Mouse (Mus musculus) neural tube, embryonic 15.5 days (tissue): ENCODE results near the gene Nudc. TPM values are rescaled to one million over a fixed set of nuclear protein-coding genes. Genes with fewer than 3 reads are reported as not detected.

Source experiments
- ATAC-seq: fragments of 200-750 bp; cut with Nextera tagmentation; 2 replicates; pipeline ENCODE4 v1.8.0; 2017; ENCODE audit warnings: mild to moderate bottlenecking, moderate TSS enrichment, moderate library complexity; ENCODE audit not compliant: low FRiP score
- H3K27ac ChIP-seq: fragments of 300-500 bp; sonication (generic); replicated peaks from 2 replicates; pipeline ENCODE4 v1.5.1; 2015; ENCODE audit warnings: mild to moderate bottlenecking, inconsistent platforms
- H3K27me3 ChIP-seq: fragments of 300-500 bp; sonication (generic); replicated peaks from 2 replicates; pipeline ENCODE4 v1.6.1; 2015; ENCODE audit warnings: inconsistent platforms
- H3K36me3 ChIP-seq: fragments of 300-500 bp; sonication (generic); 2 replicates; pipeline ENCODE4 v1.6.1; 2015; ENCODE audit warnings: inconsistent platforms
- H3K4me1 ChIP-seq: fragments of 300-500 bp; sonication (generic); 2 replicates; pipeline ENCODE4 v1.6.1; 2015; ENCODE audit warnings: inconsistent platforms
- H3K4me2 ChIP-seq: fragments of 300-500 bp; sonication (generic); 2 replicates; pipeline ENCODE4 v1.6.1; 2015; ENCODE audit warnings: inconsistent platforms, mild to moderate bottlenecking, moderate library complexity
- H3K4me3 ChIP-seq: fragments of 300-500 bp; sonication (generic); replicated peaks from 2 replicates; pipeline ENCODE4 v1.5.1; 2015; ENCODE audit warnings: mild to moderate bottlenecking, inconsistent platforms
- H3K9ac ChIP-seq: fragments of 300-500 bp; sonication (generic); replicated peaks from 2 replicates; pipeline ENCODE4 v1.6.1; 2015; ENCODE audit warnings: mild to moderate bottlenecking, inconsistent platforms
- H3K9me3 ChIP-seq: fragments of 300-500 bp; sonication (generic); replicated peaks from 2 replicates; pipeline ENCODE4 v1.6.1; 2016; ENCODE audit warnings: inconsistent platforms
- WGBS: fragments of 180-500 bp; shearing (Covaris S2); methylation state at CpG from one replicate; pipeline ENCODE4 v1.1.7; 2015; ENCODE audit warnings: mixed read lengths; 5-methylcytosine and 5-hydroxymethylcytosine counted together
- polyA plus RNA-seq: library from polyadenylated mRNA; unstranded; fragments of >200 nt; fragmentation: Nextera tagmentation; extraction: Ambion mirVana; gene quantifications from 2 replicates; pipeline ENCODE4 v1.2.1, GENCODE M21; 2015

Nudc gene
- polyA plus RNA-seq, 1 experiment from 2014 or later: 269 TPM

GRCm38 (mm10) chr4:133567251-133567650, 21.5 kb upstream of the Nudc start:
- no peaks in the 10 kb centered on the region for H3K27me3 ChIP-seq
- H3K4me2 ChIP-seq: no peak overlapping the region
- ATAC-seq: no peak
- H3K9me3 ChIP-seq: no peaks in the 10 kb centered on the region
- no peak overlapping the region for H3K4me3 ChIP-seq
- no peaks in the 10 kb centered on the region for H3K36me3 ChIP-seq
- WGBS: 24% methylated on average over 8 of the region's 8 CpGs
- H3K4me1 ChIP-seq: no peaks in the 10 kb centered on the region
- H3K9ac ChIP-seq: no peak overlapping the region
- no peak overlapping the region for H3K27ac ChIP-seq

DNA sequence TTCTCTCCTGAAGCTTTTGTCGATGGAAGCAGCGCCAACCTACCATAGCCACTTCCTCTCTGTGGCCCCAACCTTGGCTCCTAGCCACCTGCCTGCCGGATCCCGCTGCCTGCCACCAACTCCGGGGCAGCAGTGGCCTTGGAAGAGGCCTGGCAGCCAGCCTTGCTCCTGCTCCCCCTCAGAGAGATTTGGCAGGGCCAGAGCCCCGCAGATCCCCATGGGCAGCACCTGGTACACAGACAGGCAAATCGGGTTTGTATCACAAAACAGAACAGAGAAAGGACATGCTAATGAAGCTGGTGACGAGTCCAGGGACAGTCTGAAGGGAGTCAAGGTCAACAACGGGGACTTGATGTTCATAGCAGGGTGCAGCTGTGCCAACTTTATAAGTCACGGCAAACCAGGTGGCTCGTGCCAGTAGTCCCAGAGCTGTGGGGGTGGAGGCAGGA, 17.4 kb upstream of the Nudc start:
- H3K4me2 ChIP-seq: no peak overlapping the region
- ATAC-seq: no peak
- 66% methylated on average over 11 of the region's 11 CpGs for WGBS

GRCm38 (mm10) chr4:133561622-133562021, 15.8 kb upstream of the Nudc start:
- Histone ChIP-seq H3K4me2 (no peak overlapping the region), H3K9ac (no peak overlapping the region), H3K4me3 (no peak overlapping the region), H3K27ac (no peak overlapping the region), H3K36me3 (no peaks in the 10 kb centered on the region), H3K27me3 (no peaks in the 10 kb centered on the region), H3K4me1 (no peaks in the 10 kb centered on the region), H3K9me3 (no peaks in the 10 kb centered on the region)
- ATAC-seq: no peak
- 54% methylated on average over 4 of the region's 4 CpGs for WGBS

More for the DNA sequence above, 17.4 kb upstream of the Nudc start:
- H3K36me3 ChIP-seq: no peaks in the 10 kb centered on the region
- no peaks in the 10 kb centered on the region for H3K9me3 ChIP-seq
- no peak overlapping the region for H3K27ac ChIP-seq
- no peak overlapping the region for H3K4me3 ChIP-seq
- H3K9ac ChIP-seq: no peak overlapping the region
- no peaks in the 10 kb centered on the region for H3K4me1 ChIP-seq
- H3K27me3 ChIP-seq: no peaks in the 10 kb centered on the region

DNA sequence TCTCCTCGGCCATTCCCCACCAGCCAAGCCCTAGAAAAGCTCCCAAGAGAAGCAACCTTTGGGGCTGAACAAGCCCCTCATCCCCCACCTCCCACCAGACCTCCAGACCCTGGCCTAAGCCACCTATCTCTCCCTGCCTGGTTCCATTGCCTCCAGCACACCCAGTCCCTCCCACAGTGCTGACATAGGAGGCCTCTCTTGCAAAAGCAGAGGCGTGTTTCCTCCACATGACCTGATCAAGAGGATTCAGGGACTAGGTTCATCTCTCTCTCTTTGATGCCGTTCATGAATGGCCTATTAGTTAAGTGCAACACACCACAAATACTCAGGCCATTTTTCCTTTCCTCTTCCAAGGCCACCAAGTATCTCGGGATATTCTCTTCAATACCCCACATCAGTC, 14.1 kb upstream of the Nudc start:
- Histone ChIP-seq H3K4me2 (no peak overlapping the region), H3K4me1 (no peaks in the 10 kb centered on the region), H3K9me3 (no peaks in the 10 kb centered on the region), H3K4me3 (no peak overlapping the region), H3K36me3 (no peaks in the 10 kb centered on the region), H3K27ac (no peak overlapping the region), H3K27me3 (no peaks in the 10 kb centered on the region), H3K9ac (no peak overlapping the region)
- ATAC-seq: no peak
- 87% methylated on average over 4 of the region's 4 CpGs for WGBS

GRCm38 (mm10) chr4:133557041-133557717, 11.4 kb upstream of the Nudc start:
- H3K4me3 ChIP-seq: no peak overlapping the region
- 28% methylated on average over 10 of the region's 10 CpGs for WGBS
- no peak overlapping the region for H3K27ac ChIP-seq
- H3K27me3 ChIP-seq: no peaks in the 10 kb centered on the region
- H3K9ac ChIP-seq: no peak overlapping the region
- no peaks in the 10 kb centered on the region for H3K9me3 ChIP-seq
- no peaks in the 10 kb centered on the region for H3K36me3 ChIP-seq
- no peaks in the 10 kb centered on the region for H3K4me1 ChIP-seq
- no peak overlapping the region for H3K4me2 ChIP-seq
- no peak for ATAC-seq

- ATAC-seq: no peak
- Histone ChIP-seq H3K4me2 (no peak overlapping the region), H3K9ac (no peak overlapping the region), H3K9me3 (no peaks in the 10 kb centered on the region), H3K27me3 (no peaks in the 10 kb centered on the region), H3K4me1 (no peaks in the 10 kb centered on the region), H3K36me3 (no peaks in the 10 kb centered on the region), H3K4me3 (no peak overlapping the region), H3K27ac (no peak overlapping the region)
- 81% methylated on average over 19 of the region's 19 CpGs for WGBS
Measured at GRCm38 (mm10) chr4:133553448-133554330, 7.9 kb upstream of the Nudc start.

DNA sequence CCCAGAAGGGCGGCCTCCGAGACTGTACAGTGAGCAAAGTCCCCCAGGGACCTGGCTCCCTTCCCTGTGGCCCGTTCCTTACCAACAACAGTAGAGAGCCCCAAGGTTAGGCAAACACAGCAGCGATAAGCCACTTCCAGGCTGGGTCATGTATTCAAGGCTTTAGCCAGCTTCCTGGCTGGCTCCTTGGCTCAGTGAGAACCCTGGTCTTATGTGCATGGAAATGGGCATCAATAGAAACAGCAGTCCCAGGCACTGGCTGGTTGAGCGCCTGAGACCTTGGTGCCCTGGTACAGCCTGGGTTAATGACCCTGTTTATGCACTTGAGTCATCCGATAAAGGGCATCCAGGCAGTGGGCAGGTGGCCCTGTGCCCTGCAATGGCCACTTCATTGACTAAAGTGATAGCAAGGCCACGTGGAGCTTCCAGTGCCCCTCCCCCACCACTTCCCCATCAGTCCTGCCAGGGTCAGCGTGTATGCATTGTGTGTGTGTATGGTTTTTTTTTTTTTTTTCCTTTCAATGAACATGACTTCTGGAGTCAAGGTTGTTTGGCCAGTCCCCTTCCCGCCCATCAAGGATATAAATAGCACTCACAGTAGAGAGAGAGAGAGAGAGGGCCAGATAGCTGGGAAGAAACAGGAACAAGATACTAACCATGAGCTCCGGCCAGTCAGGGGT, 7.1 kb upstream of the Nudc start, which contains the start of gene Nr0b2:
Gene Nr0b2, plus strand, starts transcription at position 609 of the 680 bp plus-strand sequence.
- ATAC-seq: no peak
- no peak within 1 kb of the TSS for H3K4me3 ChIP-seq
- H3K4me1 ChIP-seq: no peaks in the 10 kb centered on the region
- H3K9ac ChIP-seq: no peak within 1 kb of the TSS
- H3K27me3 ChIP-seq: no peaks in the 10 kb centered on the region
- WGBS: 73% methylated on average over 10 of the region's 10 CpGs
- no peaks in the 10 kb centered on the region for H3K36me3 ChIP-seq
- no peaks in the 10 kb centered on the region for H3K9me3 ChIP-seq
- no peak within 1 kb of the TSS for H3K27ac ChIP-seq
- H3K4me2 ChIP-seq: no peak within 1 kb of the TSS

GRCm38 (mm10) chr4:133552029-133552428, 6.2 kb upstream of the Nudc start:
- WGBS: 90% methylated on average over 1 of the region's 1 CpGs
- Histone ChIP-seq H3K4me1 (no peaks in the 10 kb centered on the region), H3K4me3 (no peak overlapping the region), H3K9ac (no peak overlapping the region), H3K4me2 (no peak overlapping the region), H3K9me3 (no peaks in the 10 kb centered on the region), H3K27ac (no peak overlapping the region), H3K36me3 (no peaks in the 10 kb centered on the region), H3K27me3 (no peaks in the 10 kb centered on the region)
- no peak for ATAC-seq

DNA sequence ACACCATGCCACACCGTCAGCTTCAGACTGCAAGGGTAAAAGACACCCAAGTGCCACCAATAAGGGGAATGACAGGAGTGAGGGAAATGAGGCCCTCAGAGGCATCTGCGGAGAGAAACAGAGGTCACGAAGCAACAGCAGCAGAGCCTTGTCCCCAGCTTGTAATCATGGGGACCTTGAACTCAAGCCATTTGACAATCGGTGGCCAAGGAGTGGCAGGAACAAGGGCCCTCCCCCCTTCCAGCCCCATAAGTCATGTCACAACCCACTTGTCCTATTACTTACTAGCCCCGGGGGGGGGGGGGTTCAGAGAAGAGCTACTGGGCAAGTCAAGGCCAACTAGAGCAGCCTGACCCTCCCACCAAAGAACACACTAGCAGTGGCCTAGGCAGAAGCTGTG, 9.1 kb downstream of the Nudc start:
- no peak overlapping the region for H3K4me3 ChIP-seq
- H3K27me3 ChIP-seq: no peaks in the 10 kb centered on the region
- no peak overlapping the region for H3K4me2 ChIP-seq
- no peak overlapping the region for H3K27ac ChIP-seq
- no peak overlapping the region for H3K9ac ChIP-seq
- peaks cover 76% of the 10 kb centered on the region for H3K36me3 ChIP-seq
- 92% methylated on average over 5 of the region's 5 CpGs for WGBS
- H3K9me3 ChIP-seq: no peaks in the 10 kb centered on the region
- ATAC-seq: no peak
- H3K4me1 ChIP-seq: no peaks in the 10 kb centered on the region

GRCm38 (mm10) chr4:133536081-133536480, 9.7 kb downstream of the Nudc start:
- Histone ChIP-seq H3K4me2 (no peak overlapping the region), H3K9me3 (no peaks in the 10 kb centered on the region), H3K4me1 (no peaks in the 10 kb centered on the region), H3K27ac (no peak overlapping the region), H3K4me3 (no peak overlapping the region), H3K36me3 (peaks cover 77% of the 10 kb centered on the region), H3K9ac (no peak overlapping the region), H3K27me3 (no peaks in the 10 kb centered on the region)
- ATAC-seq: no peak
- 87% methylated on average over 3 of the region's 3 CpGs for WGBS

- ATAC-seq: no peak
- no peaks in the 10 kb centered on the region for H3K4me1 ChIP-seq
- H3K4me2 ChIP-seq: no peak overlapping the region
- 88% methylated on average over 3 of the region's 3 CpGs for WGBS
- peaks cover 86% of the 10 kb centered on the region for H3K36me3 ChIP-seq
- H3K27ac ChIP-seq: no peak overlapping the region
- H3K4me3 ChIP-seq: no peak overlapping the region
- no peak overlapping the region for H3K9ac ChIP-seq
- H3K9me3 ChIP-seq: no peaks in the 10 kb centered on the region
- H3K27me3 ChIP-seq: no peaks in the 10 kb centered on the region
Measured at GRCm38 (mm10) chr4:133532777-133533176, 13.0 kb downstream of the Nudc start.
